Mouse (Mus musculus): ENCODE measurements at regions not wholly inside any gene's neighbourhood (a gene's known extent, or its start where the extent isn't known, plus 50 kb on each side); places are given as distances from the start of the nearest gene placed in this dataset.

DNA sequence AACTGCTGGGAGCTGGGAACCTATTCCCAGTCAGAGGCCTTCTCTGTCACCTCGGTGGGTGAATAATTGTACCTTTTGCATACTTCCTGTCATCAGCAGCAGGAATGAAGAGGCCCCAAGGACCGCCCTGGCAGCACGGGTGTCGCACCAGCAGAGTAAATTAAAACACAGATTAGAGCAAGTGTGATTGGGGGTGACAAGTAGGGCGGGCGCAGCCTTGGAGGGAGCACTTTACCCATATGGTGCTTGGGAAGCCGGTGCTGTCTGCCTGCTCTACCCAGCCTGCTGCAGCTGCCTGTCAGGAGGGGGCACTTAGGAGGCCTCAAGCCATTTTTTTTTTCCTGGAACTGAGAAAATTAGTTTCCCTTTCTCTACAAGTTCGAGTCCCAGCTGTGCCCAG lies 264.6 kb upstream of the Irx3 start:
- no peak for TF ChIP-seq CTCF (IDR thresholded peaks at IDR 0.05; ENCODE audit: low read depth, low read length)
- no peak for TF ChIP-seq GATA1 (IDR thresholded peaks at IDR 0.05; ENCODE audit: borderline replicate concordance, low read length)
- TF ChIP-seq GATA2 (IDR thresholded peaks at IDR 0.05; ENCODE audit: borderline replicate concordance, low read depth, low read length), result no peak
- TF ChIP-seq TAL1 (conservative IDR thresholded peaks at IDR 0.05; ENCODE audit: low read depth, low read length), result no peak
